Mouse (Mus musculus): ENCODE results near the gene Relb.

DNA sequence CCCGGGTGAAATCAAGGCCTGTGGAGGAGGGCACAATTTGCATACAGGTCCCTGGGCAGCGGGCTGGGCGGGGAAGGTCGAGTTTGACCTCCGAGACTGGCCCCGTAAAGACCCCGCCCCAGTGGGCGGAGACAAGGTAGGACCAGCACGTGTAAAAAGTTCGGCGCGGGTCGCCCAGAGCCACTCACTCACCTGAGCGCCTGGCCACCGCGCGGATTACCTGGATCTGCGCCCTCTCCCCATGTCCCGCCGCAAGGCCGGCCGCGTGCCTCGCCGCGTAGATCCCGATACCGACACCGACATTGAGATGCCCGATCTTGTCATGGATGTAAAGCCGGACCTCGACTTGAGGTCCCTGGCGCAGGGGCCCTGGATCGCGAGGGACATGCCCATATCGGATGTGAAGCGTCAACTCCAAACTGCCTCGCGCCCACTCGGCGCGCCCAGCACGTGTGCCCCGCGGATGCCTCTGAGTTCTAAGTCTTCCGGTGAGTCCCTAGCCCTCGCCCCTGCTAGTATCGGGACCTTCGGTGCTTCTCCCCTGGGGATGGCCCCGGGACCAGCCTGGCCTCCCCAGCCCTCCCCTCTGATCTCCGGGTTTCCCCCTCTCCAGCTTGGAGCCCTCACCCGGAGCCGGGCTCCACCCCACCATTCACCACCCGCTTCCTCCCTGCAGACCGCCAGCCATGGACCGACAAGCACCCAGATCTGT lies 51.9 kb downstream of the Relb start, which contains the start of the genes Zfp296 and Gemin7:
- TF ChIP-seq ZC3H11A (IDR thresholded peaks at IDR 0.05; ENCODE audit: borderline replicate concordance, low read depth, low read length) = no peak
- TF ChIP-seq HCFC1 (IDR thresholded peaks at IDR 0.05; ENCODE audit: borderline replicate concordance, insufficient read depth, low read length) = no peak
- no peak for TF ChIP-seq ZNF384 (IDR thresholded peaks at IDR 0.05; ENCODE audit: low read depth, low read length)
- TF ChIP-seq CHD2 (IDR thresholded peaks at IDR 0.05; ENCODE audit: low read depth, low read length) = no peak
- TF ChIP-seq MAFK (IDR thresholded peaks at IDR 0.05; ENCODE audit: insufficient read depth, low read depth, low read length) = no peak
